Mouse (Mus musculus): ENCODE data around the gene Hspg2. TPM values are rescaled to one million over a fixed set of nuclear protein-coding genes. Genes with fewer than 3 reads are reported as not detected.

Hspg2 gene
- total and polyA plus RNA-seq, 3 experiments = 1.3 to 14.0 (median 5.5) TPM

DNA sequence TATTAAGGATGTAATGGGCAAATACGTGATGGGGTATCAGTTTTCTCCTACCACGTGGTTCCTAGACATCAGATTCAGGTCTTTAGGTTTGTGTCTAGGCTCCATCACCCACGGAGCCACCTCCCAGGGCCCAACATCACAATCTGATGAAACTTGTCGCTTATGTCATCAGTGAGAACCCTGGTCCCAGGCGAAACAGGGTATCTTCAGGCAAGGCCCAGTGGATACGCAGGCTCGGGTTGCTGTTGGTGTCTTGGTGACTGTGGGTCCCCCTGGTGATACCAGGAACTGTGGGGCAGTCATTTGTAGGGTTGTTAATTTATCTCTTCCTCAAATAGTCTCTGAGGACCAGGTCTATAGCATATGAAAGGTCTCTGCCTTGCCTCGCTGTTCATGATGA, 4.7 kb downstream of the Hspg2 start:
- DNase-seq (ENCODE audit: extremely low read depth) = no peak
- no peak overlapping the region for H3K4me2 ChIP-seq (ENCODE audit: insufficient read depth, low read depth, poor library complexity, severe bottlenecking)
- TF ChIP-seq CHD1 (IDR thresholded peaks at IDR 0.05; ENCODE audit: low read depth, low read length) (no peak), EP300 (IDR thresholded peaks at IDR 0.05; ENCODE audit: low read length) (no peak), BHLHE40 (IDR thresholded peaks at IDR 0.05; ENCODE audit: low read depth, low read length) (no peak), ZMIZ1 (IDR thresholded peaks at IDR 0.05; ENCODE audit: low read depth, low read length) (no peak), NELFE (IDR thresholded peaks at IDR 0.05; ENCODE audit: low read depth, low read length) (no peak), CHD2 (IDR thresholded peaks at IDR 0.05; ENCODE audit: low read length) (no peak), JUND (conservative IDR thresholded peaks at IDR 0.05; ENCODE audit: low read depth, low read length) (no peak), POLR2AphosphoS2 (IDR thresholded peaks at IDR 0.05; ENCODE audit: low read depth, low read length) (no peak), USF1 (IDR thresholded peaks at IDR 0.05; ENCODE audit: low read depth, low read length) (no peak), SMC3 (IDR thresholded peaks at IDR 0.05; ENCODE audit: low read depth, low read length) (no peak), MAZ (IDR thresholded peaks at IDR 0.05; ENCODE audit: low read depth, low read length) (no peak), POLR2A (IDR thresholded peaks at IDR 0.05; ENCODE audit: low read depth, low read length) (no peak), MAFK (IDR thresholded peaks at IDR 0.05; ENCODE audit: insufficient replicate concordance, low read length) (no peak), RAD21 (IDR thresholded peaks at IDR 0.05; ENCODE audit: low read depth, low read length) (no peak), CTCF (conservative IDR thresholded peaks at IDR 0.05 in 1 of 2, IDR thresholded peaks at IDR 0.05 in 1 of 2; ENCODE audit: low read depth in 2 of 2, low read length in 2 of 2) (no peak), JUN (IDR thresholded peaks at IDR 0.05; ENCODE audit: insufficient read depth, low read depth, low read length) (no peak), SIN3A (IDR thresholded peaks at IDR 0.05; ENCODE audit: low read length) (no peak)

DNA sequence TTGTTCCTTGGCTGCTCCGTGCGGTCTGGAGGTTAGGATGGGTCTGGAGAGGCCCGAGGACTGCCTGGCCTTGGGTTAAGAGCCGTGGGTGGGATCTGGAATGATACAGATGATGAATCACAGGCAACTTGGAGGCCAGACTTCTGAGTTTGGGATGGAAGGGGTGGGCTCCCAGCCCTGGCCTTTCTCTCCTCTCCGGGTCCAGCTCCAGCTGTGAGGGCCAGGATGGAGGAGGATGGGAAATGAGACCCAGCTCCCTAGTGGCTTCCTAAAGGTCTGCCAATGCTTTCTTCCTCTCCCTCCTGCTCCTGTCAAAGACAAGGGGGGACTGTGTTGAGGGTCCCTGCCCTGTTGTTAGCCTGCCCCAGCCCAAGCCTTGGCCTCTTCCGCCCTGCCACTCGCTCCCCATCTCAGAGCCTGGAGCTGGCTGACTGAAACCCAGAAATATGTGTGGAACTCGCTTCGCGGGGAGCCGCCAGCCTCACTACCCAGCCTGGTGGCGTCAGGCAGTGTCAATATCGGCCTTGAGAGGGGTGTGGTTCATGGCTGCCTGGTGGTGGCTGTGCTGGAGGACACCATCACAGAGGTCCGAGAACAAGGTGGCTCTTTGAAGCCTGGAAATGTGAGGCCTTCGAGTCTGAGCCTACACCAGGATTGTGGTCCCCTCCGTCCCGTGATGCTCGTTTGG, 5.3 kb downstream of the Hspg2 start:
- dilution Hi-C loops (cut with MboI; ENCODE audit: extremely low pct_ligation_motif_present, extremely low pct_unique_long_range_greater_than_20kb, low sequenced_read_pairs) = no loop called here
- peaks cover 2% of the 10 kb centered on the region for H3K9me3 ChIP-seq (replicated peaks; ENCODE audit: low read length)

More for the DNA sequence above, 4.7 kb downstream of the Hspg2 start:
- H3K9ac ChIP-seq (ENCODE audit: insufficient read depth, low read depth) = no peak overlapping the region
- peaks cover 0 to 10% of the 10 kb centered on the region in 2 experiments for H3K36me3 ChIP-seq (replicated peaks in 1 of 2; ENCODE audit: control insufficient read depth in 1 of 2, insufficient read depth in 1 of 2, low read length in 1 of 2)
- no peak overlapping the region for H3K4me3 ChIP-seq (replicated peaks in 1 of 3; ENCODE audit: low read depth in 2 of 3, low read length in 2 of 3, poor library complexity in 1 of 3)
- peaks cover 8 to 17% of the 10 kb centered on the region in 2 experiments for H3K4me1 ChIP-seq (ENCODE audit: control insufficient read depth in 1 of 2, insufficient read depth in 2 of 2)
- peaks cover 2% of the 10 kb centered on the region for H3K9me3 ChIP-seq (replicated peaks; ENCODE audit: low read length)
- H3K27ac ChIP-seq (ENCODE audit: insufficient read depth, low read depth) = no peak overlapping the region
- H3K27me3 ChIP-seq (replicated peaks) = peaks cover 6% of the 10 kb centered on the region
- in situ Hi-C loops (cut with MboI; ENCODE audit: low pct_ligation_motif_present, low pct_unique_long_range_greater_than_20kb, low sequenced_read_pairs) = no loop called here
- dilution Hi-C loops (cut with MboI; ENCODE audit: extremely low pct_ligation_motif_present, extremely low pct_unique_long_range_greater_than_20kb, low sequenced_read_pairs) = no loop called here
- no peaks in the 10 kb centered on the region for H3K79me2 ChIP-seq (replicated peaks; ENCODE audit: control insufficient read depth, extremely low read depth, insufficient read depth, poor library complexity, severe bottlenecking)

More for the DNA sequence above, 5.3 kb downstream of the Hspg2 start:
- Histone ChIP-seq H3K79me2 (replicated peaks; ENCODE audit: control insufficient read depth, extremely low read depth, insufficient read depth, poor library complexity, severe bottlenecking) (no peaks in the 10 kb centered on the region), H3K4me2 (ENCODE audit: insufficient read depth, low read depth, poor library complexity, severe bottlenecking) (no peak overlapping the region), H3K36me3 (replicated peaks in 1 of 2; ENCODE audit: control insufficient read depth in 1 of 2, insufficient read depth in 1 of 2, low read length in 1 of 2) (peaks cover 0 to 10% of the 10 kb centered on the region in 2 experiments), H3K4me1 (ENCODE audit: control insufficient read depth in 1 of 2, insufficient read depth in 2 of 2) (peaks cover 5 to 17% of the 10 kb centered on the region in 2 experiments; a peak in 2 of 4 replicates), H3K4me3 (replicated peaks in 1 of 3; ENCODE audit: low read depth in 2 of 3, low read length in 2 of 3, poor library complexity in 1 of 3) (no peak overlapping the region), H3K9ac (ENCODE audit: insufficient read depth, low read depth) (no peak overlapping the region), H3K27me3 (replicated peaks) (peaks cover 6% of the 10 kb centered on the region), H3K27ac (ENCODE audit: insufficient read depth, low read depth) (no peak overlapping the region)
- TF ChIP-seq NRF1 (IDR thresholded peaks at IDR 0.05; ENCODE audit: low read depth, low read length) = no peak
- no peak for TF ChIP-seq SIN3A (IDR thresholded peaks at IDR 0.05; ENCODE audit: low read length)
- no peak for TF ChIP-seq ETS1 (conservative IDR thresholded peaks at IDR 0.05; ENCODE audit: low read depth, low read length)
- no peak for TF ChIP-seq GABPA (IDR thresholded peaks at IDR 0.05; ENCODE audit: insufficient replicate concordance, low read depth, low read length)
- no peak for TF ChIP-seq PAX5 (IDR thresholded peaks at IDR 0.05; ENCODE audit: low read length)
- in situ Hi-C loops (cut with MboI; ENCODE audit: low pct_ligation_motif_present, low pct_unique_long_range_greater_than_20kb, low sequenced_read_pairs) = no loop called here
- DNase-seq (ENCODE audit: extremely low read depth) = no peak

Data from CH12.LX (cell line).